Mouse (Mus musculus): ENCODE results near the gene Ppp4c. TPM values are rescaled to one million over a fixed set of nuclear protein-coding genes. Genes with fewer than 3 reads are reported as not detected.

Gene Ppp4c
- total and polyA plus RNA-seq, 2 experiments from 2014 or later: 114 to 161 TPM

DNA sequence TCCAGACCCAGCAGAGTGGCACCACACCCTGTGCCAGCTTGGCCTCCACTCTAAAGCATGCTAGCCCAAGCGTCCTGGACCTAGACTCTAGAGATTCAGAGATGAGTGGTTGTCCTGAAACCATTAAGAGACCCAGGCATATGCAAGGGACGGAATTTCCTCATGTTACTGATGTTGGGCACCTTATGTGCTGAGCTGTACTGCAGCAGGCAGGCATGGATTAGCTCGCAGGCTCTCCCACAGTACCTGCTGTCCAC is 16.4 kb downstream of the Ppp4c start:
- Histone ChIP-seq H3K27ac (ENCODE audit: low read depth, low read length) (no peak overlapping the region), H3K27me3 (ENCODE audit: insufficient read depth, low read length) (no peaks in the 10 kb centered on the region), H3K36me3 (ENCODE audit: insufficient read depth) (peaks cover 19% of the 10 kb centered on the region), H3K9ac (no peak overlapping the region), H3K4me2 (ENCODE audit: low read depth) (peak overlapping the region; percentile 93; the same call in 1 of the 2 replicates), H3K9me3 (ENCODE audit: low read length) (no peaks in the 10 kb centered on the region), H3K4me3 (ENCODE audit: low read depth, low read length) (no peak overlapping the region; the same call in 1 of the 2 replicates), H3K4me1 (ENCODE audit: insufficient read depth) (peaks cover 16% of the 10 kb centered on the region)
- ATAC-seq (no peak), DNase-seq (no peak)
- TF ChIP-seq CTCF (IDR thresholded peaks at IDR 0.05; ENCODE audit: low read depth): no peak
- WGBS: 66% methylated on average over 3 of the region's 3 CpGs

DNA sequence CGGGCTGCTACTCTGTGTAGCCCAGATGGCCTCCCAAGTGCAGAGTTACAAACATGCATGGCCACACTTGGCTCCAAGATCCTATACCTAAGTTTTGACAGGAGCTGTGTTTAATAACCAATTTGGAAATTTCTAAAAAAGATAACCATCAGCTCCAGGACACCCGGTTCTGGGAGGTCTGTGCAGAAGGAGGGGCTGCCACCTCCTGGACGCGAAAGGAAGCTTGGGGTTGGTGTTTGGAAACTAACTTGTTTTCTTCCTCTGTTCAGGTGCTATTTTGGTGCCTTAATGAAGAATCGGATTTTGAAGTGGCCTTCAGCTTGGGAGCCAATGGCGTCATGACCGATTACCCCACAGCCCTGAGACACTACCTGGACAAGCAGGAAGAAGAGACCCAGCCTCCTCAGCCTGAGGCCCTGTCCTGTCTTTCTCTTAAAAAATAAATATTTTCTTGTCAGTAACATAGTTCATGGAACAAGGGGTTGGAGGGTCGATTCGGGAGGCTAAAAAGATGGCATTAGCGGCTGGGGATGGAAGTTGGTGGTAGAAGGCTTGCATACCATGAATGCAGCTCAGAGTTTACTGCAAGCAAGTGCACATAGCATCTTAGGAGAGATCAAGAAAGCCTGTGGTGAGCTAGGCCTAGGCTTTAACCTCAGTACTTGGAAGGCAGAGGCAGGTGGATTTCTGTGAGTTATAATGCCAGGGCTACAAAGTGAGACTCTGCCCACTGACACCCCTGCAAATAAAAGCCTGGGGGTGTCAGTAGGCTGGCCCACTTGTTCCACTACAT is 16.9 kb downstream of the Ppp4c start:
- H3K4me1 ChIP-seq (ENCODE audit: insufficient read depth): peaks cover 15% of the 10 kb centered on the region
- H3K27ac ChIP-seq (ENCODE audit: low read depth, low read length): no peak overlapping the region
- WGBS: 83% methylated on average over 10 of the region's 10 CpGs
- DNase-seq (no peak), ATAC-seq (no peak)
- H3K4me2 ChIP-seq (ENCODE audit: low read depth): no peak overlapping the region
- H3K9ac ChIP-seq: no peak overlapping the region
- H3K4me3 ChIP-seq (ENCODE audit: low read depth, low read length): no peak overlapping the region
- H3K27me3 ChIP-seq (ENCODE audit: insufficient read depth, low read length): no peaks in the 10 kb centered on the region
- TF ChIP-seq CTCF (IDR thresholded peaks at IDR 0.05; ENCODE audit: low read depth): peak; percentile 40; the same call in 1 of the 2 replicates
- peaks cover 24% of the 10 kb centered on the region for H3K36me3 ChIP-seq (ENCODE audit: insufficient read depth)
- no peaks in the 10 kb centered on the region for H3K9me3 ChIP-seq (ENCODE audit: low read length)

GRCm38 (mm10) chr7:126774463-126774862 is 17.8 kb downstream of the Ppp4c start:
- no peak overlapping the region for H3K27ac ChIP-seq (ENCODE audit: low read depth, low read length)
- no peaks in the 10 kb centered on the region for H3K9me3 ChIP-seq (ENCODE audit: low read length)
- WGBS: 79% methylated on average over 2 of the region's 2 CpGs
- no peak overlapping the region for H3K4me2 ChIP-seq (ENCODE audit: low read depth)
- H3K4me3 ChIP-seq (ENCODE audit: low read depth, low read length): no peak overlapping the region
- peaks cover 15% of the 10 kb centered on the region for H3K4me1 ChIP-seq (ENCODE audit: insufficient read depth)
- peaks cover 31% of the 10 kb centered on the region for H3K36me3 ChIP-seq (ENCODE audit: insufficient read depth)
- DNase-seq (no peak), ATAC-seq (no peak)
- no peak for TF ChIP-seq CTCF (IDR thresholded peaks at IDR 0.05; ENCODE audit: low read depth)
- H3K9ac ChIP-seq: no peak overlapping the region
- no peaks in the 10 kb centered on the region for H3K27me3 ChIP-seq (ENCODE audit: insufficient read depth, low read length)

GRCm38 (mm10) chr7:126773351-126773750 is 18.9 kb downstream of the Ppp4c start:
- no peak for ATAC-seq
- 71% methylated on average over 2 of the region's 2 CpGs for WGBS
- no peak overlapping the region for H3K4me2 ChIP-seq (ENCODE audit: low read depth)

DNA sequence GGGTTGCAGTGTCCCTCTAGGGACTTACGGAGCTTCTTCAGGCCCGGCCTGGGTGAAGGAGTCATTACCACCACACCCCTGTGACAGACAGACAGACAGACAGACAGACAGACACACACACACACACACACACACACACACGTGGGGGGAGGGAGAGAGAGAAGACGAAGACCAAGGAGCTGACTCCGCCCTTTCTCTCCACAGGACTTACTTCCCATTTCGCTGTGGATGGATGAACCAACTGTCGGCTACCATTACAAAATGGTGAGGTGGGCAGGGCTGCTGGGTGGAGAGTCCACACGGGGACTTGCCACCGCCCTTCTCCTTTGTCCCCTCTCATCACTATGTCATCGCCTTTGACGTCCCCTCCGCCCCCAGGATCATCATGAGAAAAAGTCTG is 21.5 kb downstream of the Ppp4c start:
- Histone ChIP-seq H3K4me3 (ENCODE audit: low read depth, low read length) (no peak overlapping the region), H3K27me3 (ENCODE audit: insufficient read depth, low read length) (no peaks in the 10 kb centered on the region), H3K27ac (ENCODE audit: low read depth, low read length) (no peak overlapping the region), H3K4me2 (ENCODE audit: low read depth) (no peak overlapping the region), H3K9me3 (ENCODE audit: low read length) (no peaks in the 10 kb centered on the region), H3K9ac (no peak overlapping the region), H3K4me1 (ENCODE audit: insufficient read depth) (no peaks in the 10 kb centered on the region), H3K36me3 (ENCODE audit: insufficient read depth) (peaks cover 50% of the 10 kb centered on the region)
- no peak for DNase-seq
- 85% methylated on average over 12 of the region's 12 CpGs for WGBS
- no peak for ATAC-seq
- no peak for TF ChIP-seq CTCF (IDR thresholded peaks at IDR 0.05; ENCODE audit: low read depth)

More at GRCm38 (mm10) chr7:126773351-126773750, 18.9 kb downstream of the Ppp4c start:
- DNase-seq: no peak
- Histone ChIP-seq H3K9me3 (ENCODE audit: low read length) (no peaks in the 10 kb centered on the region), H3K9ac (no peak overlapping the region), H3K27me3 (ENCODE audit: insufficient read depth, low read length) (no peaks in the 10 kb centered on the region), H3K4me1 (ENCODE audit: insufficient read depth) (peaks cover 15% of the 10 kb centered on the region), H3K4me3 (ENCODE audit: low read depth, low read length) (no peak overlapping the region), H3K27ac (ENCODE audit: low read depth, low read length) (no peak overlapping the region), H3K36me3 (ENCODE audit: insufficient read depth) (peaks cover 26% of the 10 kb centered on the region)
- TF ChIP-seq CTCF (IDR thresholded peaks at IDR 0.05; ENCODE audit: low read depth): no peak

- Histone ChIP-seq H3K9ac (no peak overlapping the region), H3K4me2 (ENCODE audit: low read depth) (no peak overlapping the region), H3K9me3 (ENCODE audit: low read length) (no peaks in the 10 kb centered on the region), H3K4me1 (ENCODE audit: insufficient read depth) (peaks cover 10% of the 10 kb centered on the region; the same call in 1 of the 2 replicates), H3K27ac (ENCODE audit: low read depth, low read length) (no peak overlapping the region), H3K36me3 (ENCODE audit: insufficient read depth) (peaks cover 72% of the 10 kb centered on the region), H3K4me3 (ENCODE audit: low read depth, low read length) (no peak overlapping the region), H3K27me3 (ENCODE audit: insufficient read depth, low read length) (no peaks in the 10 kb centered on the region)
- ATAC-seq: no peak
- WGBS: 95% methylated on average over 8 of the region's 8 CpGs
- TF ChIP-seq CTCF (IDR thresholded peaks at IDR 0.05; ENCODE audit: low read depth): no peak
- DNase-seq: no peak
Measured at GRCm38 (mm10) chr7:126767001-126767400, 25.3 kb downstream of the Ppp4c start.

GRCm38 (mm10) chr7:126766201-126766600 is 26.1 kb downstream of the Ppp4c start, which contains the start of gene Gdpd3:
Gene Gdpd3, plus strand, starts transcription at chr7:126766334.
- ATAC-seq (no peak), DNase-seq (no peak)
- no peaks in the 10 kb centered on the region for H3K27me3 ChIP-seq (ENCODE audit: insufficient read depth, low read length)
- H3K36me3 ChIP-seq (ENCODE audit: insufficient read depth): peaks cover 71% of the 10 kb centered on the region
- H3K9me3 ChIP-seq (ENCODE audit: low read length): no peaks in the 10 kb centered on the region
- no peak for TF ChIP-seq CTCF (IDR thresholded peaks at IDR 0.05; ENCODE audit: low read depth)
- H3K4me1 ChIP-seq (ENCODE audit: insufficient read depth): peaks cover 14% of the 10 kb centered on the region
- H3K4me2 ChIP-seq (ENCODE audit: low read depth): no peak within 1 kb of the TSS
- H3K4me3 ChIP-seq (ENCODE audit: low read depth, low read length): no peak within 1 kb of the TSS
- H3K27ac ChIP-seq (ENCODE audit: low read depth, low read length): no peak within 1 kb of the TSS
- 90% methylated on average over 16 of the region's 16 CpGs for WGBS
- no peak within 1 kb of the TSS for H3K9ac ChIP-seq

All from forebrain, postnatal 0 days (tissue).